Mouse (Mus musculus) fibroblast of lung, adult 2 months (primary cell): ENCODE results near the gene Cyp39a1.

Experiments used
- DNase-seq: peaks from one replicate; pipeline ENCODE4 v3.0.0-alpha.2; 2011; ENCODE audit warnings: low read depth

The Cyp39a1 gene

GRCm38 (mm10) chr17:43667290-43667843 is at the start of gene Cyp39a1:
TSS of gene Cyp39a1 (plus strand) at chr17:43667425.
- no peak for DNase-seq

- no peak for DNase-seq
These were observed 48.1 kb upstream of the Cyp39a1 start for GRCm38 (mm10) chr17:43619156-43619555.

- DNase-seq, result no peak
These were observed 45.1 kb upstream of the Cyp39a1 start for GRCm38 (mm10) chr17:43622076-43622475.

GRCm38 (mm10) chr17:43628246-43628645 is 39.0 kb upstream of the Cyp39a1 start:
- DNase-seq, result no peak

- no peak for DNase-seq
These were observed 38.2 kb upstream of the Cyp39a1 start for GRCm38 (mm10) chr17:43629026-43629495.

- no peak for DNase-seq
These were observed 37.5 kb upstream of the Cyp39a1 start, which contains the start of gene Tdrd6 for GRCm38 (mm10) chr17:43629496-43630426. TSS of gene Tdrd6 (minus strand) at chr17:43630299.

- no peak for DNase-seq
These were observed 36.8 kb upstream of the Cyp39a1 start for GRCm38 (mm10) chr17:43630427-43630760.

GRCm38 (mm10) chr17:43637146-43637545 is 30.1 kb upstream of the Cyp39a1 start:
- DNase-seq, result no peak

- DNase-seq, result no peak
These were observed 26.4 kb upstream of the Cyp39a1 start for GRCm38 (mm10) chr17:43640825-43641224.

- DNase-seq, result no peak
These were observed 24.0 kb upstream of the Cyp39a1 start for GRCm38 (mm10) chr17:43643191-43643590.

- peak; percentile 41 for DNase-seq
These were observed 22.9 kb upstream of the Cyp39a1 start for GRCm38 (mm10) chr17:43644375-43644774.

- DNase-seq, result no peak
These were observed 22.1 kb upstream of the Cyp39a1 start for GRCm38 (mm10) chr17:43645136-43645535.

GRCm38 (mm10) chr17:43646925-43647324 is 20.3 kb upstream of the Cyp39a1 start:
- no peak for DNase-seq

GRCm38 (mm10) chr17:43649641-43650436 is 17.4 kb upstream of the Cyp39a1 start:
- no peak for DNase-seq

- no peak for DNase-seq
These were observed 15.7 kb upstream of the Cyp39a1 start for GRCm38 (mm10) chr17:43651314-43652046.

GRCm38 (mm10) chr17:43666576-43667289 is 492 bp upstream of the Cyp39a1 start, which contains the start of gene Slc25a27:
TSS of gene Slc25a27 (minus strand) at chr17:43667214.
- peak; percentile 87 for DNase-seq

- DNase-seq, result no peak
These were observed 2.0 kb downstream of the Cyp39a1 start for GRCm38 (mm10) chr17:43669145-43669695.

GRCm38 (mm10) chr17:43671907-43672306 is 4.7 kb downstream of the Cyp39a1 start:
- DNase-seq, result no peak

- peak; percentile 49 for DNase-seq
These were observed 8.0 kb downstream of the Cyp39a1 start for GRCm38 (mm10) chr17:43675228-43675627.

GRCm38 (mm10) chr17:43676241-43676640 is 9.0 kb downstream of the Cyp39a1 start:
- no peak for DNase-seq

- no peak for DNase-seq
These were observed 10.1 kb downstream of the Cyp39a1 start for GRCm38 (mm10) chr17:43677317-43677716.
